Mouse (Mus musculus) T-helper 1 cell (primary cell): ENCODE data around the gene Catsper2.
"Not testable (repeated sequence)": the region's sequence is repeated elsewhere in the genome, so short reads cannot be mapped to it uniquely, and the experiment has no call there.

ENCODE experiments used
- in situ Hi-C: fragments of 300-600 bp; cut with MboI, MseI; formaldehyde crosslinking; loops from one replicate; pipeline ENCODE4 v1.15.1; 2025; ENCODE audit warnings: high pct_unique_total_duplicates

Gene Catsper2

GRCm38 (mm10) chr2:121439746-121440145, 26.2 kb upstream of the Catsper2 start:
- in situ Hi-C loops: loop anchor here (5.0 kb wide), 1 partner anchor 32 kb away; no protein-coding TSS in a partner anchor

DNA sequence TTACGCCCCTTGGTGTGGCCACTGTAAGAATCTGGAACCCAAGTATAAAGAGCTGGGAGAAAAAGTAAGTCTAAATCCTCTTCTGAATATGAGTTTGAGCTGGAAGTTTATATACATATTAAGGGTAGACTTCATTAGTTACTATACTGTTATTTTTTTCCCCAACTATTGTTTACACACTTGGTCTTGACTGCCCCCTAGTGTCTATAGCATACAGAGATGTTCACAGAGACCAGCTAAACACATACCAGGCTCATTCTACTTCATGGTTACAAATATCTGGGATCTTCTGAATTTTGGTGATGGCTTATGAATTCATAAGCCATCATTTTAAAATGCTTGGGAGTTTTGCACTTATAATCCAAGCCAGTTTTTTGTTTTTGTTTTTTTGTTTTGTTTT, 21.3 kb upstream of the Catsper2 start:
- in situ Hi-C loops: no loop called here

- in situ Hi-C loops: no loop called here
Measured at GRCm38 (mm10) chr2:121425890-121426289, 12.3 kb upstream of the Catsper2 start.

DNA sequence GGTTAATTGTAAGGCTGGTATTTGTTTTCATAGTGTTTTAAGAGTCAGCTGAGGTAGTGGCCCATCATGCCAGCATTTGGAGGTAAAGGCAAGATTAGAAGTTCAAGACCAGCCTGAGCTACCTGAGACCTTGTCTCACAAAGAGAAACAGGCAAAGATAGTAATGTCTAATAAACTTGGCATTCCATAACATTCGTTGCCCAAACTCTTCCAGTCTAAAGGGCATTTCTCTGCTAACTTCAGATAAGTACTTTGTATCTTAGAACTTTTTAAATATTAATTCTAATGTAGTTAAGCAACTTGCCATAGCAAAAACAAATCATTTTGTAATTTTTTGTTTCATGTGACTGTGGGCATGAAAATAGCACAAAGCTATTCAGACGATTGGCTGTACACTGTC, 9.6 kb upstream of the Catsper2 start:
- in situ Hi-C loops: no loop called here

GRCm38 (mm10) chr2:121418476-121418875, 4.9 kb upstream of the Catsper2 start:
- in situ Hi-C loops: no loop called here

GRCm38 (mm10) chr2:121416356-121416755, 2.8 kb upstream of the Catsper2 start:
- in situ Hi-C loops: no loop called here

GRCm38 (mm10) chr2:121415591-121415990, 2.0 kb upstream of the Catsper2 start:
- in situ Hi-C loops: no loop called here

GRCm38 (mm10) chr2:121415103-121415502, 1.5 kb upstream of the Catsper2 start:
- in situ Hi-C loops: no loop called here

GRCm38 (mm10) chr2:121414139-121414685, 620 bp upstream of the Catsper2 start:
- in situ Hi-C loops: no loop called here

- in situ Hi-C loops: no loop called here
Measured at GRCm38 (mm10) chr2:121412843-121413386, 677 bp downstream of the Catsper2 start.

DNA sequence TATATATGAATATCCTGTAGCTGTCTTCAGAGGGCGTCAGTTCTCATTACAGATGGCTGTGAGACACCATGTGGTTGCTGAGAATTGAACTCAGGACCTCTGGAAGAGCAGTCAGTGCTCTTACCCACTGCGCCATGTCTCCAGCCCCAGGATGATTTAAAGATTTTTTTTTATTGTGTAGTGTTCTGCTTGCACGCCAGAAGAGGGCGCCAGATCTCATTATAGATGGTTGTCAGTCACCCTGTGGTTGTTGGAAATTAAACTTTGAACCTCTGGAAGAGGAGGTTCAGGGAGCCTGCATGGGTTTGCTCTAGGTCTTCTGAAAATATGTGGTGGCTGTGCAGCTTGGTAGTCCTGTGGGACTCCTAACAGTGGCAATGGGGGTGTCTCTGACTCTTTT, 5.4 kb downstream of the Catsper2 start:
- in situ Hi-C loops: loop anchor here (5.0 kb wide), 1 partner anchor 34 kb away; the partner anchor contains the start of gene Ell3

DNA sequence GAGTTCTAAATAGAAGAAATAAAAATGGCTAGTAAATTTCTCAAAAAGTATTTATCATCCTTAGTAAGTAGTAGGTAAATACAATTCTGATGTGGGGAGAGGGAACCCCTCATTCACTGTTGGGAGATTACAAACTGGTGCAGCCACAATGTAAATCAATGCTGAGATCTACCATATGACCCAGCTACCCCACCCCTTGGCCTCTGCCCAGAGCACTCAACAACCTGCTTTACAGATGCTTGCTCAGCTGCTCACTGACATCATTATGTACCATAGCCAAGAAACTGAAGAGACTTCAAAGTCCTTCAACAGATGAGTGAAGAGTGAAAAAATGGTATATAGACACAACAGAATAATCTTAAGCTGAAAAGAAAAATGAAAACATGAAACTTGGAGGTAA, 10.3 kb downstream of the Catsper2 start:
- in situ Hi-C loops: no loop called here

DNA sequence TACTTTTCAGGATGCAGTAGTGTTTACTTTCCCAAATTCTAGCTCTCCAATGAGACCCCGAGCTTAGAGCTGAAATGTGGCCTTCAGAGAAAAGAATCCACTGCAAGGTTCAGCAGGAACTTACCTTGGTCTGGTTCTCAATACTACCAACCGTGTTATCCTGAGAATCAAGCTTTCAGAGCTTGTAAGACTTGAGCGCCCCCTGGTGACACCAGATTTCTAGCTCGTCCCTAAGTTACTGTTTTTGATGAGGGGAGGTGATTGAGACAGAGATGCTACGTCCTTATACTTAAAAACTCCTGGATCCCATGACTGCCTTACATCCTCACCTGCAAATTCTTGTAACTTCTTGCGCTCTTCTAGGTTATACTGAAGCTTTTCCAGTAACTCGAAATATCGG, 17.0 kb downstream of the Catsper2 start:
- in situ Hi-C loops: loop anchor here (10.0 kb wide), 1 partner anchor 152 kb away; no protein-coding TSS in a partner anchor

- in situ Hi-C loops: not testable (repeated sequence)
Measured at GRCm38 (mm10) chr2:121386961-121387575, 26.5 kb downstream of the Catsper2 start, which contains the start of gene Strc. Gene Strc (minus strand): TSS chr2:121387168.

DNA sequence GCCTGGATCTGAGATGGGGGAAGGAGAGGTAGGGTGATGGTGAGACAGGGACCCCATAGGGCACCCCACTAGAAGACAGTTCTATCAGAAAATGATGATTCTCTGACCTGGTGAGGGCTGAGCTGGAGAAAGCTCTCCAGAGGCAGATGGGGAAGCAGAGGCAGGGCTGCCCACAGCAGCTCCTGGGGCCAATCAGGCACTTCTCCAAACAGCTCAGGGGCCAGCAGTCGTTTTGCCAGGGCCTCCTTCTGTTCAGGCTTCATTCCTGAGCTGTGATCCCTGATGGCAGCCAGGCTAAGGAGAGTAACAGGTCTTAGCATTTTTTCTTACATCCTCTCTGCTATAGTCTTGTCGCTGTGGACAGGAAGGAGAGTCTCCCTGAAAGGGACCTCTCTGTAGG, 38.8 kb downstream of the Catsper2 start:
- in situ Hi-C loops: loop anchor here (10.0 kb wide), 1 partner anchor 1090 kb away; the partner anchor contains the start of gene Pla2g4d

GRCm38 (mm10) chr2:121372266-121372665, 41.3 kb downstream of the Catsper2 start:
- in situ Hi-C loops: loop anchor here (10.0 kb wide), 1 partner anchor 1087 kb away; the partner anchor contains the start of gene Pla2g4d

- in situ Hi-C loops: loop anchor here (10.0 kb wide), 1 partner anchor 1086 kb away; the partner anchor contains the start of gene Pla2g4d
Measured at GRCm38 (mm10) chr2:121370921-121371320, 42.7 kb downstream of the Catsper2 start.

- in situ Hi-C loops: no loop called here
Measured at GRCm38 (mm10) chr2:121368831-121369230, 44.8 kb downstream of the Catsper2 start.

DNA sequence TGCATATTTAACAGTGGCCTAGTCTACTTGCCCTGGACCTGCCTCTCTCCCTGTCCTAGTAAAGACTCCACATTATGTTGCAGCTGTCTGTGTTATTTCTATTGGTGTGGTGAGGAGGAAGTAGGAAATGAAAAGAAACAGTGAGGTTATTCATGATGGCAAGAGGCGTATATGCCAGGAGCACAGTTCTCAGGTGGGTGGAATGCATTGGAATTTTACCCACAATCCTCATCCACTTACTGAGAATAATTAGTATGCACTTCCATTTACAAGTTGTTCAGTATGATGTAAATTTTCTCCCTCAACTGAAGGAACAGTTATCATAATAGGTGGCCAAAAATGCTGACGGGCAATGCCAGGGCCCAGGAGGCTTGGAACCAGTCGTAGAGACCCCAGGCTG, 49.9 kb downstream of the Catsper2 start:
- in situ Hi-C loops: no loop called here

GRCm38 (mm10) chr2:121359461-121359860, 54.1 kb downstream of the Catsper2 start:
- in situ Hi-C loops: no loop called here

GRCm38 (mm10) chr2:121358381-121358780, 55.2 kb downstream of the Catsper2 start:
- in situ Hi-C loops: no loop called here

DNA sequence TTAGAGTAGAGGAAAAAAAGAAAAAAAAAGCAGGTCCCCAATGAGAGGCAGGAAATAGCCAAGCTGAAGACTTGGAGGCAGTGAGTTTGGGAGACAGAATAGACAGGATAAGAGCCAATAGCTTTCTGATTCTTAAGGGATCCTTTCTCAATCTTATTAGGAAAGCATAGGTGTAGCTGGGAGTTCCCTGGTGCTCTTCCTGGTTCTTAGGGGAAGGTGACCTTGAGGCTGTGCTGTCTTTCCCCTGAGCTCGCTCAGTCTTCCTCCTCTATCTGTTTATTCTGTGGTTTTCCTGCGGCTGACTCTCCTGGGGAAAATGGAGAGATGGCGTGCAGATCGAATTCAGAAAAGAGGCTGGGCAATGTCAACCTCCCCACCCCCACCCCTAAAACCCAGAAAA, 55.6 kb downstream of the Catsper2 start:
- in situ Hi-C loops: no loop called here

- in situ Hi-C loops: no loop called here
Measured at GRCm38 (mm10) chr2:121357494-121357893, 56.1 kb downstream of the Catsper2 start, which contains the start of gene Ckmt1. Gene Ckmt1 (plus strand): TSS chr2:121357714.
